Mouse (Mus musculus) heart, embryonic 14.5 days (tissue): Measurements from ENCODE around the gene Kcnj2. TPM values are rescaled to one million over a fixed set of nuclear protein-coding genes. Genes with fewer than 3 reads are reported as not detected.
A peak's percentile ranks its signal among the peaks of the same experiment; 100 is the strongest.

ENCODE experiments used
- ATAC-seq: fragments of 200-750 bp; cut with Nextera tagmentation; 2 replicates; pipeline ENCODE4 v1.8.0; 2017; ENCODE audit warnings: low read depth, moderate TSS enrichment; ENCODE audit not compliant: insufficient number of reproducible peaks, insufficient read depth, low FRiP score
- H3K27ac ChIP-seq, 2 experiments: fragments of 200-500 bp in 1 of 2; fragments of 300-500 bp in 1 of 2; sonication (generic) in 1 of 2; replicated peaks in 1 of 2; 2 replicates each; pipeline ENCODE4 v1.5.1; 2012 to 2014; ENCODE audit warnings: low read depth in 2 of 2, low read length in 2 of 2, control low read depth in 1 of 2, mild to moderate bottlenecking in 1 of 2, mixed read lengths in 1 of 2; ENCODE audit not compliant: control insufficient read depth in 1 of 2, insufficient read depth in 1 of 2
- H3K27me3 ChIP-seq: fragments of 300-500 bp; sonication (generic); 2 replicates; pipeline ENCODE4 v1.6.1; 2014; ENCODE audit warnings: mild to moderate bottlenecking, low read length, control low read depth; ENCODE audit not compliant: control insufficient read depth, insufficient read depth
- H3K36me3 ChIP-seq: fragments of 300-500 bp; sonication (generic); 2 replicates; pipeline ENCODE4 v1.6.1; 2014; ENCODE audit warnings: mild to moderate bottlenecking, control low read depth, low read length, mixed read lengths; ENCODE audit not compliant: control insufficient read depth, insufficient read depth
- H3K4me1 ChIP-seq, 2 experiments: fragments of 200-500 bp in 1 of 2; fragments of 300-500 bp in 1 of 2; sonication (generic) in 1 of 2; 2 replicates each; pipeline ENCODE4 v1.6.1; 2012 to 2014; ENCODE audit warnings: low read length in 2 of 2, control low read depth in 1 of 2, mixed read lengths in 1 of 2; ENCODE audit not compliant: control insufficient read depth in 2 of 2, insufficient read depth in 2 of 2
- H3K4me2 ChIP-seq: fragments of 300-500 bp; sonication (generic); 2 replicates; pipeline ENCODE4 v1.6.1; 2014; ENCODE audit warnings: mild to moderate bottlenecking, low read length
- H3K4me3 ChIP-seq, 2 experiments: fragments of 200-500 bp in 1 of 2; fragments of 300-500 bp in 1 of 2; sonication (generic) in 1 of 2; 2 replicates each; pipeline ENCODE4 v1.5.1; 2012 to 2014; ENCODE audit warnings: low read length in 2 of 2, mild to moderate bottlenecking in 2 of 2, control low read depth in 1 of 2, low read depth in 1 of 2, moderate library complexity in 1 of 2; ENCODE audit not compliant: control insufficient read depth in 1 of 2, insufficient read depth in 1 of 2
- H3K9ac ChIP-seq: fragments of 300-500 bp; sonication (generic); 2 replicates; pipeline ENCODE4 v1.6.1; 2014; ENCODE audit warnings: mild to moderate bottlenecking, low read length
- H3K9me3 ChIP-seq: fragments of 300-500 bp; sonication (generic); 2 replicates; pipeline ENCODE4 v1.6.1; 2016; ENCODE audit warnings: low read length, control low read depth; ENCODE audit not compliant: control insufficient read depth
- WGBS: fragments of 180-500 bp; shearing (Covaris S2); extraction: QIAGEN DNeasy Blood & Tissue Kit; methylation state at CpG from one replicate; pipeline ENCODE4 v1.1.7; 2014; 5-methylcytosine and 5-hydroxymethylcytosine counted together
- polyA plus RNA-seq: library from polyadenylated mRNA; unstranded; fragments of >200 nt; fragmentation: Nextera tagmentation; extraction: Ambion mirVana; gene quantifications from 2 replicates; pipeline ENCODE4 v1.2.1, GENCODE M21; 2014

Gene Kcnj2
- polyA plus RNA-seq, result 1.9 and 2.1 TPM in 2 replicates

- WGBS, result 0% methylated on average over 22 of the region's 28 CpGs
- H3K27me3 ChIP-seq, result no peaks in the 10 kb centered on the region
- no peaks in the 10 kb centered on the region for H3K9me3 ChIP-seq
- H3K4me1 ChIP-seq, result peaks cover 4 to 31% of the 10 kb centered on the region in 2 experiments; a peak in 2 of 4 replicates
- ATAC-seq, result peak; percentile 99
- H3K4me2 ChIP-seq, result peak within 1 kb of the TSS; percentile 88
- H3K4me3 ChIP-seq, result peak within 1 kb of the TSS; percentile 79 to 86
- H3K9ac ChIP-seq, result peak within 1 kb of the TSS; percentile 81
- H3K27ac ChIP-seq, result peak within 1 kb of the TSS; percentile 81 to 89
- no peaks in the 10 kb centered on the region; the same call in 1 of the 2 replicates for H3K36me3 ChIP-seq
Measured at GRCm38 (mm10) chr11:111065635-111066298, at the start of gene Kcnj2. Gene Kcnj2, plus strand, starts transcription at chr11:111066164.

GRCm38 (mm10) chr11:111016206-111016605 is 49.8 kb upstream of the Kcnj2 start:
- H3K36me3 ChIP-seq, result no peaks in the 10 kb centered on the region
- H3K4me2 ChIP-seq, result no peak overlapping the region
- H3K27me3 ChIP-seq, result no peaks in the 10 kb centered on the region
- H3K27ac ChIP-seq, result no peak overlapping the region
- H3K9ac ChIP-seq, result no peak overlapping the region
- peaks cover 0 to 2% of the 10 kb centered on the region in 2 experiments; a peak in 1 of 4 replicates for H3K4me1 ChIP-seq
- no peaks in the 10 kb centered on the region for H3K9me3 ChIP-seq
- no peak overlapping the region for H3K4me3 ChIP-seq
- ATAC-seq, result no peak
- WGBS, result 71% methylated on average over 3 of the region's 3 CpGs

DNA sequence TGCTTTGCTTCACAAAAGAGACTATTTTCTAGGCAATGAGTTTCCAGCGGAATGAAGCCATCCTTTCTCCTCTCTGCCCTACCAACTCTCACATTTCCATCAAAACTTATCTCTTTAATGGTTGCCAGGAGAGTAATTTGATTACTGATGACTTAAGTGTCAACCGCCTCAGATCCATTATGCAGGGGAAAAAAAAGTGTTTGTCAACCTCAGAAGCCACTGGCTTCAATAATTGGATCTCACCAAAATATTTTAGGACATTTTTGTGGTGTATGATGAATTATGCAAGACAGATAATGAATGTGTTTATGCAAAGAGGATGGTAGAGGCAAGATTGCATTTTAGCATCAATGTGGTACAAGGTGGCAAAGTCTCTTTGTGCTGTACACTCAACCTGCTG is 45.8 kb upstream of the Kcnj2 start:
- WGBS, result 47% methylated on average over 2 of the region's 2 CpGs
- Histone ChIP-seq H3K4me3 (no peak overlapping the region), H3K9ac (no peak overlapping the region), H3K27me3 (no peaks in the 10 kb centered on the region), H3K9me3 (no peaks in the 10 kb centered on the region), H3K4me2 (no peak overlapping the region), H3K27ac (no peak overlapping the region), H3K4me1 (peaks cover 0 to 2% of the 10 kb centered on the region in 2 experiments; a peak in 1 of 4 replicates), H3K36me3 (no peaks in the 10 kb centered on the region)
- no peak for ATAC-seq

- ATAC-seq, result no peak
- Histone ChIP-seq H3K4me2 (no peak overlapping the region), H3K4me1 (peaks cover 0 to 2% of the 10 kb centered on the region in 2 experiments; a peak in 1 of 4 replicates), H3K9ac (no peak overlapping the region), H3K36me3 (no peaks in the 10 kb centered on the region), H3K27ac (no peak overlapping the region), H3K4me3 (no peak overlapping the region), H3K27me3 (no peaks in the 10 kb centered on the region), H3K9me3 (no peaks in the 10 kb centered on the region)
- WGBS, result 74% methylated on average over 8 of the region's 8 CpGs
Measured at GRCm38 (mm10) chr11:111022681-111023281, 43.2 kb upstream of the Kcnj2 start.

DNA sequence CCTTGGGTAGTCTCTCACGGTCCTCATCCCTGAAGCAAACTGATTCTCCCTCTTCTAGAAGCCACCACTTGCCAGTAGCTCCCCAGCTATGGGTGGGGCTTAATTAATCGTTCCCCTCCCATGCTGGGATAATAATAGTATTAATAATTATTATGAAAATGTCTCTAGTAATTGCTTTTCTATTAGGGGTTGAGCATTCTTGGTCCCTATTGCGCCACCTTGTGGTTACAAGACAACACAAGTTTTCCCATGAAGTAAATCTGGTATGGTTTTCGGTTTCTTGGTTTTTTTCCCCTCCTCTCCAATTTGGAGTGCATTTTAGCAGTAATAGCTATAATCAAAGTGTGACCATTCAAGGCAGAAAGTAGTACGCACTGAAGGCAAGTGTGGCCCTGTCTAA is 23.8 kb upstream of the Kcnj2 start:
- Histone ChIP-seq H3K9ac (no peak overlapping the region), H3K4me2 (no peak overlapping the region), H3K27ac (no peak overlapping the region), H3K9me3 (no peaks in the 10 kb centered on the region), H3K4me3 (no peak overlapping the region), H3K36me3 (no peaks in the 10 kb centered on the region), H3K27me3 (no peaks in the 10 kb centered on the region), H3K4me1 (no peaks in the 10 kb centered on the region)
- 36% methylated on average over 5 of the region's 5 CpGs for WGBS
- ATAC-seq, result no peak

- 83% methylated on average over 4 of the region's 4 CpGs for WGBS
- no peak for ATAC-seq
Measured at GRCm38 (mm10) chr11:111043298-111043697, 22.7 kb upstream of the Kcnj2 start.

DNA sequence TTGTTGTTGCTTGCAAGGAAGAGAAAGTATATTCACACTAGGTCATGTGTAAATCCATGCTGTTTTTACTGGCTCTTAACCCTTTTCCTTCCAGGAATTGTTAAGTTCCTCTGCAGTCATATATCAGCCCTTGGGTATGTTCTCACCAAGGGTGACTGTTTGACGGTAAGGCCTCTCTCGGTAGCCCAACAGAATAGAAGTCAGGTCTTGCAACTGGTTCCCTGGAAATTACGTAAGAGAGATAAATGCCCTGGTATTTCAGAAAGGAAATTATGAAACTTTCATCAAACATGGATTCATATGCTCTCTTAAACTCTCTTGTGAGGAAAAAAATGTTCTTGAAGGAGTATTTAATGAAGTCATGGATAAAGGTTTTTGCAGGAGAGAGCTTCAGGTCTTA is 11.7 kb upstream of the Kcnj2 start:
- no peak for ATAC-seq
- Histone ChIP-seq H3K36me3 (no peaks in the 10 kb centered on the region), H3K4me3 (no peak overlapping the region), H3K27me3 (no peaks in the 10 kb centered on the region), H3K9ac (no peak overlapping the region), H3K4me1 (no peaks in the 10 kb centered on the region; a peak in 1 of 4 replicates), H3K9me3 (no peaks in the 10 kb centered on the region), H3K27ac (no peak overlapping the region; a peak in 1 of 4 replicates), H3K4me2 (no peak overlapping the region)
- WGBS, result 63% methylated on average over 3 of the region's 3 CpGs

More at GRCm38 (mm10) chr11:111043298-111043697, 22.7 kb upstream of the Kcnj2 start:
- no peaks in the 10 kb centered on the region for H3K36me3 ChIP-seq
- H3K27me3 ChIP-seq, result no peaks in the 10 kb centered on the region
- H3K4me3 ChIP-seq, result no peak overlapping the region
- no peak overlapping the region for H3K4me2 ChIP-seq
- H3K9me3 ChIP-seq, result no peaks in the 10 kb centered on the region
- H3K4me1 ChIP-seq, result no peaks in the 10 kb centered on the region
- H3K27ac ChIP-seq, result no peak overlapping the region
- no peak overlapping the region for H3K9ac ChIP-seq
